Mouse (Mus musculus) limb, embryonic 10.5 days (tissue): ENCODE measurements around the gene Ptger1. TPM values are rescaled to one million over a fixed set of nuclear protein-coding genes. Genes with fewer than 3 reads are reported as not detected.

Experiments used
- DNase-seq: peaks from one replicate; pipeline ENCODE4 v3.0.0-alpha.2; 2017; ENCODE audit warnings: low spot score
- H3K27ac ChIP-seq: fragments of 300-500 bp; sonication (generic); 2 replicates; pipeline ENCODE4 v1.5.1; 2016; ENCODE audit warnings: mild to moderate bottlenecking
- H3K27me3 ChIP-seq: fragments of 300-500 bp; sonication (generic); 2 replicates; pipeline ENCODE4 v1.6.1; 2016; ENCODE audit warnings: low read depth, mild to moderate bottlenecking; ENCODE audit not compliant: poor library complexity, severe bottlenecking
- H3K36me3 ChIP-seq: fragments of 300-500 bp; sonication (generic); 2 replicates; pipeline ENCODE4 v1.6.1; 2016; ENCODE audit warnings: mild to moderate bottlenecking, moderate library complexity
- H3K4me1 ChIP-seq: fragments of 300-500 bp; sonication (generic); 2 replicates; pipeline ENCODE4 v1.6.1; 2016
- H3K4me3 ChIP-seq: fragments of 300-500 bp; sonication (generic); 2 replicates; pipeline ENCODE4 v1.5.1; 2016; ENCODE audit warnings: mild to moderate bottlenecking, moderate library complexity
- H3K9me3 ChIP-seq: fragments of 300-500 bp; sonication (generic); replicated peaks from 2 replicates; pipeline ENCODE4 v1.6.1; 2016; ENCODE audit warnings: mild to moderate bottlenecking
- WGBS: fragments of 180-500 bp; shearing (Covaris S2); methylation state at CpG from one replicate; pipeline ENCODE4 v1.1.7; 2016; 5-methylcytosine and 5-hydroxymethylcytosine counted together
- polyA plus RNA-seq: library from polyadenylated mRNA; unstranded; fragments of >200 nt; fragmentation: Nextera tagmentation; extraction: Ambion mirVana; gene quantifications from 2 replicates; pipeline ENCODE4 v1.2.1, GENCODE M21; 2016

The Ptger1 gene
- polyA plus RNA-seq, 1 experiment from 2014 or later: 0.64 TPM

DNA sequence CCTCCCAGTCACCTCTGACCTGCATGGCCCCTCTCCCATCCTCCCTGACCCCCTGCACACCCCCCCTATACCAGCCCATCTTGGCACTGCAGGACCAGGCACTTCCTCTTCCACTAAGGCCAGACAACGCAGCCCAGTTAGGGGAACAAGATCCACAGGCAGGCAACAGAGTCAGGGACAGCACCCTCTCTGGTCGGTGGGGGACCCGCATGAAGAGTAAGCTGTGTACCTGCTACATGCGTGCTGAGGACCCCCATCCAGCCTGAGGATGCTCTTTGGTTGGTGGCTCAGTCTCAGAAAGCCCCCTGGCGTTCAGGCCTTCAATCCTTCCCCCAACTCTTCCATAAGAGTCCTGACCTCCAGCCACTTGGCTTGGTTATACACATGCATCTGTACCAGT, 39.9 kb downstream of the Ptger1 start:
- 56% methylated on average over 5 of the region's 5 CpGs for WGBS
- Histone ChIP-seq H3K36me3 (no peaks in the 10 kb centered on the region), H3K4me1 (no peaks in the 10 kb centered on the region), H3K9me3 (no peaks in the 10 kb centered on the region), H3K4me3 (no peak overlapping the region), H3K27ac (no peak overlapping the region), H3K27me3 (no peaks in the 10 kb centered on the region)
- DNase-seq: no peak

DNA sequence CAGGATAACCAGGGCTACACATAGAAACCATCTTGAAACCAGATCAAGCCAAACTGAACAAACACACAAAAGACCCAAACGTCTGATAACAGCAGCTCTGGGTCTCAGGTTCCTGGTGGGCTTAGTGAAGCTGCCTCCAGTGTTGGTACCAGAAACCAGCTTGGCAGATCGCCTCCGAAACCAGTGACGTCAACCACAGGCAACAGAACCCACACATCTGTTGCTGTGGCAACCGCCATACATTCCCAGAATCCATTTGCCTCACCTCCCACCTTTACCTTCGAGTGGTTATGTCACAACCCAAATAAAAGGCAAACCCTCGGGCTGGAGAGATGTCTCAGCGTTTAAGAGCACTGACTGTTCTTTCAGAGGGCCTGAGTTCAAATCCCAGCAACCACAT, 41.1 kb downstream of the Ptger1 start:
- H3K4me1 ChIP-seq: no peaks in the 10 kb centered on the region
- H3K27ac ChIP-seq: no peak overlapping the region
- 82% methylated on average over 8 of the region's 8 CpGs for WGBS
- no peaks in the 10 kb centered on the region for H3K9me3 ChIP-seq
- no peak overlapping the region for H3K4me3 ChIP-seq
- H3K36me3 ChIP-seq: no peaks in the 10 kb centered on the region
- H3K27me3 ChIP-seq: no peaks in the 10 kb centered on the region
- DNase-seq: no peak

DNA sequence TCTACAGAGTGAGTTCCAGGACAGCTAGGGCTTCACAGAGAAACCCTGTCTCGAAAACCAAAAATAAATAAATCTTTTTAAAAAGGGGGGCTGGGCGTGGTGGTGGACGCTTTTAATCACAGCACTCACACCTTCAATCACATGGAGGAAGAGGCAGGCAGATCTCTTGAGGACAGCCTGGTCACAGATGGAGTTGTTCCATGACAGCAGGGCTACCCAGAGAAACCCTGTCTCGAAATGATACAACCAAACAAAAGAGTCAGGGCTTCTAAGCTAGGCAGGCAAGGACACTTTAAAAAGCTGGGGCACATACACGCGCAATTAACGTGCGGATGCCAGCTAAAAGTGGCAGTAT, 48.2 kb downstream of the Ptger1 start:
- Histone ChIP-seq H3K9me3 (no peaks in the 10 kb centered on the region), H3K27me3 (no peaks in the 10 kb centered on the region), H3K36me3 (peaks cover 7% of the 10 kb centered on the region), H3K4me3 (peak overlapping the region; percentile 97), H3K27ac (peak overlapping the region; percentile 98), H3K4me1 (peaks cover 17% of the 10 kb centered on the region)
- WGBS: 17% methylated on average over 8 of the region's 8 CpGs
- no peak for DNase-seq

DNA sequence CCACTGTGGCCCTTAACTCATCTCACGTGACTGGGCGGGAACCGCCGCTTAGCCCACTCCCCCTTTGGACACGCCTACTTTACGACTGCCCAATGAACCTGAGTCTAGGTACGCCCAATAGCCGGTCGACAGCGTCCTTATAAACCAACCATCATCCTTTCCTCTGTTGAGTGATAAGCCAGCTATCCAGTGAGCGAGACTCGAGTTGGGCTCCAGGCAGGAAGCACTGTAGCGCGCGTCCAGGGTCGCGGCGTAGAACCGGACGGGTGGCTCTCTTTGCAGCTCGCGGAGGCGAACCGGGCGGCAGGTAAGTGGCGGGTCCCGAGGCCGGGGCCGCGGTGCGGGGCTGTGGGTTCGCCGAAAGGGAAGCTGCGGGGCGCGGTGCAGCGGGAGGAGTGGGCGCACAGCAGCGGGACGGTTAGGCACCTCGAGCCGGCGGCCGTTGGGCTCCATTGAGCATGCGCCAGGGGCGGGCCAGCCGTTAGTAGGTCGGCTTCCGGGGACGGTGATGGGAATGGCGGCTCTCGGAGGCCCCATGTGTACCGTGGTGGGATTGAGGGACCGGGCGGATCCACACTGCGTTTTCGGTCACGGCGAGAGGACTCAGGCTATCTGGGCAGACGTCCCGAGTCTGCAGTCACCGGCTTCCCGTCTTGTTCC, 48.7 kb downstream of the Ptger1 start, which contains the start of gene Ddx39:
Ddx39 (plus strand) TSS at position 147 of the 660 bp plus-strand sequence.
- DNase-seq: peak; percentile 92
- Histone ChIP-seq H3K4me1 (peaks cover 17% of the 10 kb centered on the region), H3K4me3 (peak within 1 kb of the TSS; percentile 97), H3K36me3 (peaks cover 12% of the 10 kb centered on the region), H3K9me3 (no peaks in the 10 kb centered on the region), H3K27me3 (no peaks in the 10 kb centered on the region), H3K27ac (peak within 1 kb of the TSS; percentile 98)
- under 1% methylated on average over 61 of the region's 63 CpGs for WGBS

DNA sequence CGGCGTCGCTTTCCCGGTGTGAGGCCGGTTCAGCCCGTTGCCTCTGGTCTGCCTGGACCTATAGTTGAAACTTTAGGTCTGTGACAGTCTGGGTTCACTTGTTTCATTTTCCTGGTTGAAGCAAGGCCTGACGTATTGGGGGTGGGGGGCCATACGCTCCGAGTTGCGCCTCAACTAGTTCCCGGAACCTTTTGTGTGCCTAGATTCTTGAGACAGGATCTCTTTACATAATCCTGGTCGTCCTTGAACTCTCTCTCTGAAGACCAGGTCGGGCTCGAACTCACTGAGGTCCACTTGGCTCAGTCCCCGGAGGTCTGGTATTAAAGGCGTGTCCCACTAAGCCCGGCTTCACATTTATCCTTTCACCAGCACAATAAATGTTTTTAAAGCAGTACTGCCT, 49.3 kb downstream of the Ptger1 start:
- peaks cover 17% of the 10 kb centered on the region for H3K4me1 ChIP-seq
- DNase-seq: no peak
- H3K27me3 ChIP-seq: no peaks in the 10 kb centered on the region
- peak overlapping the region; percentile 97 for H3K4me3 ChIP-seq
- WGBS: 1% methylated on average over 17 of the region's 17 CpGs
- H3K9me3 ChIP-seq: no peaks in the 10 kb centered on the region
- H3K27ac ChIP-seq: peak overlapping the region; percentile 98
- H3K36me3 ChIP-seq: peaks cover 18% of the 10 kb centered on the region

DNA sequence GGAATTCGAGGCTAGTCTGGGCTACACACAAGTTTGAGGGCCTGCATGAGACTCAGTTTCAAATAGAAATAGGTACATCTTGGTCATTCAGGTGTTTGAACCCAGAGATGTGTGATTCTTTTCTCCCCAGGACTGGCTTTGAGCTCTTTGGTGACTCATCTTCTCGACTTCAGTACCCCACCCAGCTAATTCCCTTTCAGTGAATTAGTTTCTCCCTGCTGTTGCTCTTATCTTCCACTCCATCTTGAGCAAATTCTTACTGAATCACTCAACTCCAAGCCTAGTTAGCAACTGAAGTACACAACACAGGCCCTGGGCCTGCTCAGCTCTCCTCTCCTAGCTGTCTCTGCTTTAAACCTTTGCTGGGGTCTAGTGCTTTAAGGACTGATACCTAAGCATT, 50.1 kb downstream of the Ptger1 start:
- Histone ChIP-seq H3K27ac (no peak overlapping the region), H3K9me3 (no peaks in the 10 kb centered on the region), H3K4me1 (peaks cover 17% of the 10 kb centered on the region), H3K36me3 (peaks cover 26% of the 10 kb centered on the region), H3K27me3 (no peaks in the 10 kb centered on the region), H3K4me3 (peak overlapping the region; percentile 97)
- no peak for DNase-seq
- 66% methylated on average over 2 of the region's 2 CpGs for WGBS

DNA sequence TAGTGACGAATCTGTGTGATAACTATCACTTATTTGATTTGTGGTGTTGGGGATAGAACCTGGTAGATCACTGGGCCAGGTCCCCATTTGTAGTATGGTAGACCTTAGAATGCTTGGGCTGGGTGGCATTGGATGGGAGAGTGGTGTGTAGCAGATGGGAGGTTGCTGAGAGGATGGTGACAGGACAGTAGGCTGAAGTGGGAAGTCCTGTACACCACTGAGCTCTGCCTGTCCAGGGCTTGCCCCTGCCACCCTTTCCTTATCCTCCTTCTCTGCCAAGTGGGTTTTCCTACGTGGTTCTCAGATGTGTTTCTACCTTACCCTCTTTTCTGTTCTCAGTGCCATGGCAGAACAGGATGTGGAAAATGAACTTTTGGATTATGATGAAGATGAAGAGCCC, 52.6 kb downstream of the Ptger1 start:
- Histone ChIP-seq H3K36me3 (peaks cover 51% of the 10 kb centered on the region), H3K4me1 (peaks cover 17% of the 10 kb centered on the region), H3K4me3 (no peak overlapping the region), H3K27ac (no peak overlapping the region), H3K9me3 (no peaks in the 10 kb centered on the region), H3K27me3 (no peaks in the 10 kb centered on the region)
- WGBS: 88% methylated on average over 2 of the region's 2 CpGs
- DNase-seq: no peak

DNA sequence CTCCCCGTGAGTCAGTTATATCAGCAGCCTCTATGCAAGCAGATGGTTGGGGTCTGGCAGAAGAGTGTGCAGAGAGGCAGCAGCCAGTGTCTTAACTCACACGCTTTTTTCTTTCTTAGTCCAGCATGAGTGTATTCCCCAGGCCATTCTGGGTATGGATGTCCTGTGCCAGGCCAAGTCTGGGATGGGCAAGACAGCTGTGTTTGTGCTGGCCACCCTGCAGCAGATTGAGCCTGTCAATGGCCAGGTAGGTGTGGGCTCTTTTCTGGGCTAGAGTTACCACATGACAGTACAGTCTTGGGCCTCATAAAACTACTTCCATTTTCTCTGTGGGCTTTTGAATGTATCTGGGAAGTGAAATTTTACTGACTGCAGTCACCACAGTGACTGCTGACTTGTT, 53.2 kb downstream of the Ptger1 start:
- Histone ChIP-seq H3K4me3 (no peak overlapping the region), H3K27me3 (no peaks in the 10 kb centered on the region), H3K9me3 (no peaks in the 10 kb centered on the region), H3K4me1 (peaks cover 16% of the 10 kb centered on the region), H3K36me3 (peaks cover 58% of the 10 kb centered on the region), H3K27ac (no peak overlapping the region)
- DNase-seq: no peak
- WGBS: 85% methylated on average over 2 of the region's 2 CpGs

DNA sequence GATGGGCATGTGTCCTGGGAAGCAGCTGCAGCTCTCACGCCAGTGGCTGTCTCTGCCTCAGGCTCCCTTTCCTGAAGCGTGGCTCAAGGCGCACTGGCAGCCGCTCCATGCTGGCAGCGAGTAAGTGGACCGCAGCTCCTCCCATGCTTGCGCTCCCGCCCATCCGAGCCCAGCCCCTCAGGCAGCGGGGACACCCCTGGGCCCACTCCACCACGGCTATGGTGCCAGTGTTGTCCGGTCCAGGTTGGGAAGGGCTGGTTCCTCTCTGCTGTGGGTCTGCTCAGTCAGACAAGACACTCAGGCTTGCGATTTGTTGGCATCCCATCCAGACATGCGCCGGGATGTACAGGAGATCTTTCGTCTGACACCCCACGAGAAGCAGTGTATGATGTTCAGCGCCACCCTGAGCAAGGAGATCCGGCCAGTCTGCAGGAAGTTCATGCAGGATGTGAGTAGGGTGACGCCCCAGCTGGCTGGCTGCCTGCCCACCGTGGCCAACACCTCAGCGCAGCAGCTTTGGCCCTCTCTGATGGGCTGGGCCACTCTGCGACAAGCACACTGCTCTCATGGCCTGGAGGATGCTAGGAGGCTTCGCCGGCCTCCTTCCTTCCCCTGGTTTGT, 55.0 kb downstream of the Ptger1 start:
- H3K4me3 ChIP-seq: no peak overlapping the region
- H3K9me3 ChIP-seq: no peaks in the 10 kb centered on the region
- no peak for DNase-seq
- no peaks in the 10 kb centered on the region for H3K27me3 ChIP-seq
- peaks cover 9% of the 10 kb centered on the region for H3K4me1 ChIP-seq
- no peak overlapping the region for H3K27ac ChIP-seq
- peaks cover 76% of the 10 kb centered on the region for H3K36me3 ChIP-seq
- WGBS: 93% methylated on average over 25 of the region's 25 CpGs

Other genes starting within 250 kb of the Ptger1 start
- 97.0 and 97.6 TPM in 2 replicates for gene Scoc, start 208.3 kb upstream of the Ptger1 start, polyA plus RNA-seq
- not detected in 2 replicates for gene Olfr370, start 130.9 kb upstream of the Ptger1 start, polyA plus RNA-seq
- 316 and 317 TPM in 2 replicates for gene Ndufb7, start 100.0 kb upstream of the Ptger1 start, polyA plus RNA-seq
- gene Tecr, start 58.7 kb upstream of the Ptger1 start, polyA plus RNA-seq: 684 and 695 TPM in 2 replicates
- 78.0 and 89.8 TPM in 2 replicates for gene Dnajb1, start 58.5 kb upstream of the Ptger1 start, polyA plus RNA-seq
- gene Gipc1, start 14.0 kb upstream of the Ptger1 start, polyA plus RNA-seq: 185 and 206 TPM in 2 replicates
- gene Pkn1, start 32.5 kb downstream of the Ptger1 start, polyA plus RNA-seq: 38.6 and 41.4 TPM in 2 replicates
- 295 and 349 TPM in 2 replicates for gene Ddx39, start 48.5 kb downstream of the Ptger1 start, polyA plus RNA-seq
- 15.6 and 25.8 TPM in 2 replicates for gene Adgre5, start 74.6 kb downstream of the Ptger1 start, polyA plus RNA-seq
- 12.3 and 16.2 TPM in 2 replicates for gene Adgrl1, start 233.4 kb downstream of the Ptger1 start, polyA plus RNA-seq